Mouse (Mus musculus): Measurements from ENCODE around the gene Stt3b.
"Not testable (repeated sequence)": the region's sequence is repeated elsewhere in the genome, so short reads cannot be mapped to it uniquely, and the experiment has no call there.

The Stt3b gene

DNA sequence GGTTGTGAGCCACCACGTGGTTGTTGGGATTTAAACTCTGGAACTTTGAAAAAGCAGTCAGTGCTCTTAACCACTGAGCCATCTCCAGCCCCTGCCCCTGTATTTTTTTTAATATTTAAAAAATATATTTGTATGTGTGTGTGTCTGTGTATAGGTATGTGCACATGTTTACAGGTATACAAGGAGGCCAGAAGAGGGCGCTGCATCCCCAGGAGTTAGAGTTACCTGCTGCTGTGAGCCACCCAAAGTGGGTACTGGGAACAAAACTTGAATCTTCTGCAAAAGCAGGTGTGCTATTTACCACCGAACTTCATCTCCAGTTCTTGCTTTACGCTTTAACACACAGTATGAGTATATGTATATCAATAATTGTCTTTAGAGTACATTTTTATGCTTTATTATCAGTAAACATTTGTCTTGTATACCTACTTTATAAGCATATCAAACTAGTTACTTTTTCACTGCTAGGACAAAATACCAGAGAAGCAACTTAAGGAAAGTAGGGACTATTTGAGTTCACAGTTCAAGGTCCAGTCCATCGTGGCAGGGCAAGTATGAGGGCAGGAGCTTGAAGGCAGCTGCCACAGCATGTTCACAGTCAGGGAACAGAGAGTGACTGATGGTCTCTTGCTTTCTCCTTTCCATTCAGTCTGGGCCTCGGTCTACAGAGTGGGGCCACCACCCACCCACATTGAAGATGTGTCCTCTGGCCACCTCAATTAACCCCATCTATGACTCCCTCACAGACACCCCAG, 8.6 kb upstream of the Stt3b start:
- DNase-seq (ENCODE audit: extremely low read depth, low read depth) = no peak

DNA sequence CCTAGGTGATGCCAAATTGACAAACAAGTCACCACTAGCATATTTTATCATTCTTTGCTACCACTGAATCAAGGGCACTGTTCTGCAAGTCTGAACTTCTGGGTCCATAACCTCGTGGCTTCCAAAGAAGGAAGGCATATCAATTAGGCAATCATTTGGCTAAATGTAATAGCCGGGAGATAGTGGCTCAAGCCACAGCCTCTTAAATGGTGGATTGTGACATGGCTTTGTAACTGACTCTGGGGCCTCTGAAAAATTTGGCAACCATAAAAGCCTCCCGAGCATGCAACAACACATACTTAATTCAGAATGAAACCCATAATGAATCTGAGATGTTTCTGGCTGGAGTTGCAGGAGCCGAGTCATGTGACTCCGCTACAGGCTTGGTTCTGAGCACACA, 6.8 kb upstream of the Stt3b start:
- DNase-seq (ENCODE audit: extremely low read depth, low read depth) = no peak

DNA sequence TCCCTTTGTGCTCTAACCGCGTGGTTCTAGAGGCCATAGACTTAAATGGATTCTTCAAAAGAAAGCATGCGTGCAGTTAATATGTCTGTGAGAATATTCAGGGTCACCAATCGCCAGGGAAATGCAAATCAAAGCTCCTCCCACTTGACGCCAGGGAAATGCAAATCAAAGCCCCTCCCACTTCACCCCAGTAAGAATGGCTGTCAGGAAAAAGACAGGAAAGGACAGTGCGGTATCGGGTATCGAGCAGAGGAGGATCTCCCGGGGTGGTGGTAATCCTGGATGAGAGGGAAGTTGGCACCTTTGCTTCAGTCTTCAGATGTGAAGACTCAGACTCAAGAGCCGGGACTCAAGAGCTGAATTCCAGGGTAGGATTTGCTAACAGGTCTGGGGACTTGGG, 4.3 kb upstream of the Stt3b start:
- no peak for DNase-seq (ENCODE audit: extremely low read depth, low read depth)

DNA sequence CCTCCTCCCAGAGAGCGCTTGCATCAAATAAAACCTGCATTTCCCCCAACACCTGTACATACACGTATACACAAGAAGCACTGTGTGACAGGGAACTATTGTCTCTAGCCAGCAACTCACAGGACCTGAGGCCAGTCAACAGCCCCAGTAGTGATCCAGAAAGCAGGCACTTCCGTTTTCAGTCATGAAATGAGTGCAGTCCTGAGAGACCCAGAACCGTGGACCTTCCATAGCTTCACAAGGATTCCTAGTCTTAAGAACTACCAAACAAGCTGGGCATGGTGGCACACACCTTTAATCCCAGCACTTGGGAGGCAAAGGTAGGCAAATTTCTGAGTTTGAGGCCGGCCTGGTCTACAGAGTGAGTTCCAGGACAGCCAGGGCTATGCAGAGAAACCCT, 3.6 kb upstream of the Stt3b start:
- no peak for DNase-seq (ENCODE audit: extremely low read depth, low read depth)

DNA sequence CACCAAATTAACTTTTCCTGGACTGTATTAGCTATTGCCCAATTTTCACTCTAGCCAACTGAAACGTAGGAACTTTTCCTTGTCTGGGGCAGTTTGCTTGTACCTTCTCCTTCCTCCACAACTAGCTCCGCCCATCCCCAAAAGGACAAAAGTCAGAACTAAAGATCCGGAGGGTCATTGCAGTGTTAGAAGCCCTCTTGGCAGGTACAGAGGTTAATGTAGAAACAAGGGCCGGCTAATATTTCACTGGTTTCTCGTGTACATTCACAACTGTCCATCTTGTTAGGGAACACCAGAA, 951 bp upstream of the Stt3b start:
- DNase-seq (ENCODE audit: extremely low read depth, low read depth) = peak; percentile 36

DNA sequence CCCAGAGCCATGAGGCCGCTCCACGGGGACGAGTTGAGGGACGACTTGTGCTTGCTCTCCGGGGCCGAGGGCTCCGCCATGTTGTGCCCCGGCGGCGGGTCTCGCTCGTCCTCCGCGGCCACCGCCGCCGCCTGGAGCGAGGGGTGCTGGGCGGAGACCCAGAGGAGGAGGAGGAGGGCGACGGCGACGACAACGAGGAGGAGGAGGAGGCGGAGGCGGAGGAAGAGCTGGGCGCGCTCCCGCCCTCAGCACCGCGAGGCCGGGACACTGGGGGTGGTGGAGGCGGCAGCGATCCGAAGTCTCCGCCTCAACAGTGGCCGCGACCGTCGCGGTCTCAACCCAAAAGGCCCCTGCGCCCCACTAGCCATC, 260 bp downstream of the Stt3b start:
- peak; percentile 38 for DNase-seq (ENCODE audit: extremely low read depth, low read depth)

DNA sequence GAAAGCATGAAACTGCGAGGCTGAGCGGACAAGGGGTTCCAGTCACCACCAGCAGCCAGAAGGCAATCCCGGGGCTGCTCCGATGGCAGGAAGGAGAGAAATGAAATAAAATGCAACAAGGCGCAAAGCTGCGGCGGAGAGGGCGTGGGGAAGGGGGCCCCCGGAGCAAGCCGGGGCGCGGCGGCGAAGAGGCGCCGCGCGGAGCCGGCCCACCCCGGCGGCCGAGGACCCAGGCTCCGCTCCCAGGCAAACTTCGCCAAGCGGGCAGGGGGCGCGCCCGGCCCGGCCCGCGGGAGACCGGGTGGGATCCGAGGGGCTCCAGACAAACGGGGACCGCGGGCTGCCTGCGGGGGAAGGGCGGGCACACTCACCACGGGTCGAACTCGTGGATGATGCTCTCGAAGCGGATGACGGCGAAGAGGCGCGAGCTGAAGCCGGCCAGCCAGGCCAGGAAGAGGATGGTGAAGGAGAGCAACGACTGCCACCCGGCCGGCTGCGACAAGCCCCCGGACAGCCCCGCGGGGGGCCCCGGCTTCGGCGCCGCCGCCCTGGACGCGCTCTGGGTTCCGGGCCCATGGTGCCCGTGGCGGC, 745 bp downstream of the Stt3b start:
- no peak for DNase-seq (ENCODE audit: extremely low read depth, low read depth)

DNA sequence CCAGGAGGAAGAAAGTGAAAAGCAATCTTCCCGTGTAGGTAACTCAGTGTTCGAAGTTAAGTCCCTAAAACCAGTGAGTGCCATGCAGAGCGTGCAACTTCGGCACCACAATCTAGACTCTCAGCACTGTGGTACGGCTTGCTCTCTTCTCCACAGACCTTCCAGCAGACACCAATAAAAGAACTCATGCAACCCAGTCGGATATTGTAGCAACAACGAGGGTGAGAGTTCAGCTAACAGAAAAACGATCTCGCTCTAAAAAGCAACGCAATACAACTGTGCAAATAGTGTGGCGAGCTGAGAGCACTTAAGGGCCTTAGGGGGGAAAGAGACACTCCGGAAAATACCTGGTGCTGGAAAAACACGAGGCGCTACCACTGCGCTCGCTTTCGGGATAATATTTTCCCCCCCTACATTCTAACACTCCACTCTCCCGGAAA, 1.3 kb downstream of the Stt3b start:
- peak; percentile 30 for DNase-seq (ENCODE audit: extremely low read depth, low read depth)

DNA sequence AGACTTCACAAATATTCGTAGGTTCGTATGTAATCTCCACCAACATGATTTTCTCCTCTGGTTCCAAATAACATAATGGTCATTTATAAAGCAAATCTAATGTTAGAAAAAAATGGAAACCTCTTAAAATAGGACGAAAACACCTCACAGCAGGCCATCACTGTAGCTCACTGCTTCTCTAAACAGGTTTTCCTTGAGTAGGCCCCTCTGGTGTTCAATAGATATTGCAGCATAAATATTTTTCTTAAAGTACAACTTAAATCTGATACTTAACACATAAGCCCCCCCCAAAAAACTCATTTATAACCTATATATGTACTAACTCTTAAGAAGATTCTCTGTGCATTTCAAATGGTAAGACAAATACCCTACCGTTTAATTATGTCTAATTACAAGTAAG, 1.8 kb downstream of the Stt3b start:
- DNase-seq (ENCODE audit: extremely low read depth, low read depth) = peak; percentile 21

DNA sequence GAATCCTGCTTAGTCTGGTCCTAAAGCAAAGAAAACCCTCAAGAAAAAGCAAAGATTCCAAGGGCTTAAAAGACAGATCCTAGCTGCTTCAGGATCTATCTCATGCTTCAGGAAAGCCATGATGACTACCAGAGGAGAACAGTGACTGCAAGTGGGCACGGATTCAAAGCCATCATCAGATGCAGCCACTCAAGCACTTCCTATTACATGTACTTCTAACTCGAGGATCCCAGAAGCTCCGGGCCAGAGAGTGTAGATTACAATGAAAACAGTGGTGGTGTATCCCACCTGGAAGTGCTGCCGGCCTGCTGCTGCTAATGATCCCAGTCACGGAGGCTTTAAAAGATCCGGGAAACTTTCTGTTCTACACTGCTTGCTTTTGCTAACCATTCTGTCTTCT, 4.0 kb downstream of the Stt3b start:
- DNase-seq (ENCODE audit: extremely low read depth, low read depth) = no peak

DNA sequence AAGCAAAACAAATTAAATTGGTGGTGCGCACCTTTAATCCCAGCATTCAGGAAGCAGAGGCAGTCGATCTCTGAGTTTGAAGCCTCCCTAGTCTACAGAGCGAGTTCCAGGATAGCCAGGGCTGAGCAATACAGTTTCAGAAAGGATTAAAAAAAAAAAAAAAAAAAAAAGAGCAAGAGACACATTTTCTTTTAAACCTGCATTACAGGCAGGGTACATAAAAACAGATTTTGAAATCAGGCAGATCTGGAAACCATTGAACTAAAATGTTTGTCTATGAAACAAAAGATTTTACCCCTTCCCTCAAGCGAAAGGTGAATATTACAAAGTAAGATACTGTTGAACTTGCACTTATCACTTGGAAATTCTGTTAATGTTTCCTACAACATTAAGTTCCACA, 6.1 kb downstream of the Stt3b start:
- no peak for DNase-seq (ENCODE audit: extremely low read depth, low read depth)

DNA sequence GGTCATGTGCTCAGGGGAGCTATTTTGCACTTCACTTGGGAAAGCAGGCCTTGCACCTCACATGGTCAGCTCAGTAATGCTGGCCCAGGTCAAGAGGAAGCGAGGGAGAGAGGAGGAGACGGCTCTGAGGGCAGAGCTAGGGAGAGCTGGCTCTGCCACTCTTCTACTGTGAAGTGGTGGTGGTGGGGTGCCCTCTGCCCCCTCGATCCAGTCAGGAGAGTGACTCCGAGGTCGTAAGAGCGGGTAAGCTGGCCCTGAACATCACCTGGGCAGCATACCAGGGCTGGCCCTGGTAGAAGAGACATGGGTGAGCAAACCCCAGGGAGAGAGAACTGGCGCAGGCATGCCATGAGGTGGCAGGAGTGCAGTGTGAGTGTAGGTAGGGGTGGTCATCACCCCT, 8.6 kb downstream of the Stt3b start:
- DNase-seq (ENCODE audit: extremely low read depth, low read depth) = no peak

DNA sequence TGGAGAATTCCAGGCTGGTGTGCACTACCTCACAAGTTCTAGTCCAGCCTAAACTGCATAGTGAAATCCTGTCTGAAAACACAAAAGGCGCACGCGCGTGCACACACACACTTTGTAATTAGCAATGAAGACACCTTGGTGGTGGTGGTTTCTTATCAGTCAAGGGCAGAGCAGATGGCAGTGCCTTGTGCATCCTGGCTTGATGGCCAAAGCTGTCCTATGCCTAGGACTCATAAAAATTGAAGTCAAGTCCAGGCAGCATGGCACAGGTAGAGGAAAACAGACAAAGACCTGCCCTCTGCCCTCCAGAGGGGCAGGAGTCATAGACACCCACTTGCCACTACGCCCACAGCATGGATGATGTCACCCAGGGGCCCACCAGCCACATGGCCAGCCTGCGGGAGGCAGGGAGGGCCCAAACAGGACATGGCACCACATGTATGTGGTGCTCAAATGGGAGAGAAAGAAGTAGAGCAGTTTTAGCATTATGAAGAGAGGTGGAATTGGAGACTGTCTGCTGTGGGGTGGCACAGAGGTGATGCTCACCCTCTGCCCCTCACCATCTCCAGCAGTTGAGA, 9.1 kb downstream of the Stt3b start:
- no peak for DNase-seq (ENCODE audit: extremely low read depth, low read depth)

DNA sequence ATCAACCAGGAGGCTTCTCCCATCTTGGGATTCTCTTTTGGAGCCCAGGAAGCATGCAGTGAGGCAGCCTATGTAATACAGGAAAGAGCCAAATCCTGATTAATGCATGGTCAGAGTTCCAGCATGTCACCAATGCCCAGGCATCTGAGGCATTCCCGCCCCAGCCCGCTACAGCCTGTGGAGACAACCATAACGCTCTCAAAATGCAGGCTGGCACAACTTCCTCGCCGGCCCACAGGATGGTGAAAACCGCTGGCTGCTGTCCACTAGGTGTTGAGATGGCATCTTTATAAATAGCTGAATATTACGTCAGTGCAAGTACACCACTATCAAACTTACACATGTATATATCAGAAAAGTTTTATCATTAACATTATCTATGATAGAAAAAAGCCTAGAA, 13.5 kb downstream of the Stt3b start:
- no peak for DNase-seq (ENCODE audit: extremely low read depth, low read depth)

DNA sequence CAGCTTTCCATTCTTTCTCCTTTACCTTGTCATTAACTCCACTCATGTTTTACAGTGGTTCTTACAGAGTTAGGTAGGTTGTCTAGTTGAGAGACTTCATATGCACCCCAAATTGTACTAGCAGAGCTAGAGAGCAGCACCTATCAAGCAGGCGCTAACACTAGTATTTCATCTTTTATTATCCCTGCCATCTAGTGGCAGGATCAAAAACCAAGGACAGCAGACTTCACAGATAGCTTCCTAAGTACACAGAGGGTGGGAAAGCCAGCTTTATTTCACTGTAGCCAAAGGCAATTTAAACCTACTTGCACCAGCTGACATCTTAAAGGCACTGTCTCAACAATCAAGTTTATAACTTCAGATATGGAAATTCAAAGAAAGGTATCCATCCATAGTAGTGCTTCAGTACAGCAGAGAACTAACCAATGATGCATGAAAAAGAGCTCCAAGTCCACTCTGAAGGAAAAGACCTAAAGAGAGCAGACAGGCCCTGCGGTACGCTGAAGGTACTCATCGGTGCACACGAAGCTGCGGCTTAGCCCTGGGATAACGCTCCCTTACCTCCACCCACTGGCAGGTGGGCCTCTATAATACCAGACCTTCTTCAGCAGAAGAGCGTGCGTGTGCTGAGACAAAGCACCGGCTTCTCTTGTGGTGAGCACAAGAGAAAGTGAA, 16.2 kb downstream of the Stt3b start:
- no peak for DNase-seq (ENCODE audit: extremely low read depth, low read depth)

DNA sequence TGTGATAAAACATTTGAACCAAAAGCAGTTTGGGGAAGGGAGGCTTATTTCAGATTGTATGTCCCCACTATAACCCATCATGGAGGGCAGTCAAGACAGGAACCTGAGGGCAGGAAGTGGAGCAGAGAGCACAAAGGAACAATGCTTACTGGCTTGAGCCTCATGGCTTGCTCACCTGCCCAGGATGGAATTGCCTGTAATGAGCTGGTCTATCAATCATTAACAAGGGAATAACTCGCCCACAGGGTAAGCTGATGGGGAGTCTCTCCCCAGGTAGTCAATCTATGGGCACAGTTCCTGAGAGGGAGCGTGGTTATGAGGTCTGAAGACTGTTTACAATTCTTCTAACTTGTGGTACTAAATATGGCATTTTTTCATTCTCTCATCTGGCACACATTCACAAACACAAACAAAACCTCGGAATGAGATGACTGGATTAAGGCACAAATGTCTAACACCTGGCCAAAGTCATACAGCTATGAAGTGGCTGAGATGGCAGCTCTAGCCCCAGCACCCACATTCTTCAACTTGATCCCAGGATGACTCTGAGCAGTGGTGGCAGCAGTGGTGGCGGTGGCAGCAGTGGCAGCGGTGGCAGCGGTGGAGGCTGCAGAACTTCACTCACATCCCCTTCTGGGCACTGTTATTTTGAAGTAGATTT, 22.3 kb downstream of the Stt3b start:
- no peak for DNase-seq (ENCODE audit: extremely low read depth, low read depth)

DNA sequence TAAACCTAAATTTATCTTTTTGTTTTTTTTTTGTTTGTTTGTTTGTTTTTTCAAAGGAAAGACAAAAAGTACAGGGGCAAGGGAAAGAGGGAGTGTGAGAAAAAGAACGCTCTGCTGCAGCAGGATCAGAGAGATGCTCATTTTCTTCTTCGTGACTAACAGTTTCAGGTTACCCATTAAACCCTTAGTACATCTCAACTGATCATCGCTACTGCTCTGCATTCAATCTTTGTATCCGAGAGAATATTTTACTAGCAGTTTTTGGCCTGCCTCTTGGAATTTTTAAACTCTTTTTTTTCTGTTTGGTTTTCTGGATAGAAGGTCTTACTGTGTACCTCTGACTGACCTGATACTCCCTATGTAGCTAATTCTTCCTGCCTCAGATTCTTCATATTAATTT, 25.8 kb downstream of the Stt3b start:
- DNase-seq (ENCODE audit: extremely low read depth, low read depth) = no peak

DNA sequence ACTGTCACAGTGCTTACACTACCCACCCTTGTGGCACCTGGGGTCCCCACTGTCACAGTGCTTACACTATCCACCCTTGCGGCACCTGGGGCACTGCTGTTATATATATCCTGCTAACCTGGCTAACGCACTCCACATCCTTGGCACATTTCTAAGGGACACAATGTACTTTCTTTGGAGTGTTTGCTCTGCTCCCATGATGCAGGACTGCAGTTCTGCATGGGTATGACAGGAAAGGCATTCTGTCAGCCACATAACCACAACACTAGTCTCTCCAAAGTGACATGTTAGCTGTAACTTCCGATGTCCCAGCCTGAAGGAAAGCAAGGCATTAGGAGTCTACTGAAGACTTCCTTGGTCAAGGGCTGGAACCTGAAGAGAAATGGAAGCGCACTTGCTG, 26.8 kb downstream of the Stt3b start:
- DNase-seq (ENCODE audit: extremely low read depth, low read depth) = no peak

DNA sequence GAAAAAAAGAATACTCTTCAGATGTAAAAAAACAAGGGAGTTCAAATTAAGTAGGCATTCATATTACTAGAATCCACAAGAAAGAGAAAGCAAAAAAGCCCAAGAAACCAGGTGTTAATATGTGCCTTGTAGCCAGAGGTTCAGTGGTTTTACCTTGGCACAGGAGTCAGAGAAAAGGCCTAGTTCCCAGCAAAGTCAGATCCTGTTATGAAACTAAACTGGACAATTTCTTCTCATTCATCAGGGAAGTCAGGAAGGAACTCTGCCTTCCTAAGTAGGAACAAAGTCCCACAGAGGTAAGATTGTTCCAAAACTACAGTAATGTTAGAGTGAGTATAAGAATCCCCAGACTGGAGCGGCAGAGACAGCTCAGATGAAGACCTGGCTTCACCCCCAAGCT, 31.6 kb downstream of the Stt3b start:
- no peak for DNase-seq (ENCODE audit: extremely low read depth, low read depth)

DNA sequence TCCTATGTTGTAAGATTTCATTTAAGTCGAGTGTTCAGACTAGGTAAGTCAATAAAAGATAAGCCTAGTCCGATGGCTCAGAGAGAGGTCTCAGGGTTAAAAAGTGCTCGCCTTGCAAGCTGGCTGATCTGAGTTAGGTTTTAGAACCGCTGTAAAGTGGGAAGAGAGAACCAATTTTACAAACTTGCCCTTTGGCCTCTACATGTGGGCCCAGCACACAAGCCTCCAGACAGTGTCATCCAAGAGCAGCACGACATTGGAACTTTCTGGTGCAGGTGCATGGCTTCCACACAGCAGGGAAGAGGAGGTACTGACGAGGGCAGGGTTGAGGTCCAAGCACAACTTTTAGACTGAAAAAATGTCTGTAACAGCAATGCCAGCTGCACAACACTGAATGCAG, 35.4 kb downstream of the Stt3b start:
- no peak for DNase-seq (ENCODE audit: extremely low read depth, low read depth)

DNA sequence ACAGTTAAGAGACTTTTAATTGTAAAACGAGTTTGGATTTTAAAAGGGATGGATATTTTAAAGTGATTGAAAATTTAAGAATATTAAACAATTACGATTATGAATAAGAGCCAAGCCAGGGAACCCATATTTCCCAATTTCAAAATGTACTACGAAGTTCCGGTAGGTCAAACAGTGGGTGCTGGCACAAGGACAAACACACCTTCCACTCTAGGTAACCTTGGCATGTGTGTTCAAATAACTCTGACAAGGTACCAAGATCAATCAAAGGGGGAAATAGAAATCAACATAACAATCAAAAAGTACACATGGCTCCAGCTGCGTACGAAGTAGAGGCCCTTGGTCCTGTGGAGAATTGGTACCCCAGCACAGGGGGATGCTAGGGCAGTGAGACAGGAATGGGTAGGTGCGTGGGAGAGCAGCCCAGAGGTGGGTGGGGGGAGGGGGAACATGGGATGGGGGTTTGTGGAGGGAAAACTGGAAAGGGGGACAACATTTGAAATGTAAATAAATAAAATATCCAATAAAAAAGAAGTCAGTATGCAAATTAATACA, 37.0 kb downstream of the Stt3b start:
- no peak for DNase-seq (ENCODE audit: extremely low read depth, low read depth)

DNA sequence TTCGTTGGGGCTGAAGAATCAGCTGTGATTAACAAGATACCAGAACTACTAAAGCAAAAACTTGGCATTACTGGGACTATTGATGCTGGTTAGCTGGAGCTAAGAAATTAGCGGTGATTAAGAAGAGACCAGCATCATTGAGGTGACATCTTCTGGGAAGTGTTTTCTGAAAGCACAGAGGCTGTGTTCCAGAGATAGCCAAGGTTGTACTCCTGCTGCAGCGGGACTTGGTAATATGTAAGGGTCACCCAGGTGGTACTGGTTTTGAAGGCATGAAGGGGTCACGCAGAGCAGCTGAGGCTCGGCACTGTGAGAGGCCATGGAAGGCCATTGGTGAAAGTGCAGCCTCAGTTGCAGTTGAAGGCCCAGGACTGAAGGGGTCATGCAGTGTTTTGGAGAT, 37.8 kb downstream of the Stt3b start:
- DNase-seq (ENCODE audit: extremely low read depth, low read depth) = not testable (repeated sequence)

Data from MEL-GATA-1-ER (cell line).